Mouse (Mus musculus) left cerebral cortex, postnatal 25 days (tissue): ENCODE data around the gene Ajap1. TPM values are rescaled to one million over a fixed set of nuclear protein-coding genes. Genes with fewer than 3 reads are reported as not detected.

ENCODE experiments used
- DNase-seq, 2 experiments: peaks; one replicate each; pipeline ENCODE4 v3.0.0; 2022; ENCODE audit warnings: low spot score in 2 of 2, mixed read lengths in 1 of 2
- intact Hi-C: fragments of 180-260 bp; cut with DNase I; formaldehyde crosslinking; loops from one replicate; pipeline ENCODE4 v1.15.1; 2025
- total RNA-seq, 2 experiments: library from RNA; stranded (reverse); gene quantifications; 2 replicates each; pipeline ENCODE4 v1.2.3; 2021

Ajap1 gene
- total RNA-seq, 2 experiments from 2014 or later = 53.5 to 57.1 TPM

DNA sequence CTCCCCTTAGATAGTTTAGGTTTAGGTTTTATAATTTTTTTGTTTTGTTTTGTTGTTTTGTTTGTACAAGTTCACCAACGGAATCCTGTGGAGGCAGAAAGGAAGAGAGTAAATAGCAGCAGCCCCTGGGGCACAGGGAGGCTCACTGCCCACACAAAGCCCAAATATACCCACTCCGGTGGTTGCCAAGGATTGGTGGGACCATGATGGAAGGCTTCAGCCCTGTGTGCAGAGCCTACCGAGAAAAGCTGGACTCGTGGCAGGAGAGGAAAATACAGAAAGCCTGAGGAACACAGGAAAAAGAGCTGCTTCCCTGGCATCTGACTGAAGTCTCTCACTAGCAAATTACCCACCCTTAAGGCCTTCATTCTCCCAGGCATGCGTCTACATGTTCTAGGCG is 108.4 kb downstream of the Ajap1 start:
- DNase-seq = peak in 1 of 2 experiments; percentile 51
- intact Hi-C loops = loop anchor here (5.0 to 10.0 kb wide), 2 partner anchors 108 to 749 kb away; partner anchors contain the start of gene Ajap1

DNA sequence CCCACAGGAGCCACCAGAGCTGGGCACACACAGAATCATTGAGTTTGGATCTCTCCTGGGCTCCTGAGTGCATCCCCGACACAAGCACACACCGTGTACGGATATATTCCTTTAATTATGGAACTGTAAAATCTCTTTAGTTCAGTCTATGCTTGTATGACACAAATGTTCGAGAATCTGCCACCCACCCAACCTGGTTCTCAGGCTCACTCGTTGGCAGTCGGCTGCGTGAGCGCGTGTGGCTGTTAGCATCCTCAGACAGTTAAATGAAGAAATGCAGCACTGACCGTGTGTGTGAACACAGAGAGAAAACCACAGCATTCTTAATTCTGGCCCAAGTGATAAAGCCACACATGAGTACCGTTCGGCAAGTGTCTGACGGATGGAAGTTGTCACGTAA is 109.5 kb downstream of the Ajap1 start:
- DNase-seq = peak; percentile 68 to 89
- intact Hi-C loops = loop anchor here (5.0 to 10.0 kb wide), 2 partner anchors 109 to 748 kb away; partner anchors contain the start of gene Ajap1

DNA sequence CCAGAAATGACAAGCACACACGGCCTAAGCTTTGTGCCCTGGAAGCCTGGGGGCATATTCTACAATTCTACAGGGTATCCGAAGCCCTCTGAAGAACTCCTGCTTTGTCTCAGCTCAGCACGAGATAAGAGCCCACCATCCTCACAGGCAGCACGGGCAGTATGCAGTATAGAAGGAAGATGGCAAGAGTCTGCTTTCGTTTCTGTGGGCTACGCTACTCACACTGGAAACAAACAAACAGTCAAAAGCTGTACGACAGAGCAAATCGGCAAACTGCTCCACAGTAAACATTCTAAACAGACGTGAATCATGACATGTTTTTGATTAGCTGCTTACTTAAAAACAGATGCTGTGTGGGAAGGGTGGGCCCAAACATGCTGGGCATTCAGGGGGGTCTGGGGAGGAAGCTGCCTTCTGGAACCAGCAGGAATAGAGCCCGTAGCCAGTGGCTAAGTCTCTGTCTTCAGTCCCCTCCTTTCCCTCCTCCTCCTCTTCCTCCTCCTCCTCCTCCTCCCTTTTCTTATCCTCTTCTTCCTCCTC is 113.9 kb downstream of the Ajap1 start:
- no peak for DNase-seq
- intact Hi-C loops = no loop called here

GRCm38 (mm10) chr4:153360868-153361545 is 121.6 kb downstream of the Ajap1 start:
- DNase-seq = no peak
- intact Hi-C loops = no loop called here

DNA sequence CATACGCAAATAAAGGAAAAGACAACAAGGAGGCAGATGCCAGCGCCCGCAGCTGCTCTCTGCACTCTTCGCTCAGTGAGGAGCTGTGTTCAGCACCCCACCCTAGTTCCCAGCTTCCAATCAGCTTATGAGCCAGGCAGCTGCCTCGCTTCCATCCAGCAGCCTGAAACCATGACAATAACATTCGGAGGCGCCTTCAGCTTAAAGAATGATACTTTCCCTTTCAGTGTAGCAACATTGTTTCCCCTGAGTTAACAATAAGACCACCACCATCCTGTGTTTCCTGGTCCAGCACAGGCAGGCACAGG is 124.4 kb downstream of the Ajap1 start:
- intact Hi-C loops = no loop called here
- peak in 1 of 2 experiments; percentile 46 for DNase-seq

DNA sequence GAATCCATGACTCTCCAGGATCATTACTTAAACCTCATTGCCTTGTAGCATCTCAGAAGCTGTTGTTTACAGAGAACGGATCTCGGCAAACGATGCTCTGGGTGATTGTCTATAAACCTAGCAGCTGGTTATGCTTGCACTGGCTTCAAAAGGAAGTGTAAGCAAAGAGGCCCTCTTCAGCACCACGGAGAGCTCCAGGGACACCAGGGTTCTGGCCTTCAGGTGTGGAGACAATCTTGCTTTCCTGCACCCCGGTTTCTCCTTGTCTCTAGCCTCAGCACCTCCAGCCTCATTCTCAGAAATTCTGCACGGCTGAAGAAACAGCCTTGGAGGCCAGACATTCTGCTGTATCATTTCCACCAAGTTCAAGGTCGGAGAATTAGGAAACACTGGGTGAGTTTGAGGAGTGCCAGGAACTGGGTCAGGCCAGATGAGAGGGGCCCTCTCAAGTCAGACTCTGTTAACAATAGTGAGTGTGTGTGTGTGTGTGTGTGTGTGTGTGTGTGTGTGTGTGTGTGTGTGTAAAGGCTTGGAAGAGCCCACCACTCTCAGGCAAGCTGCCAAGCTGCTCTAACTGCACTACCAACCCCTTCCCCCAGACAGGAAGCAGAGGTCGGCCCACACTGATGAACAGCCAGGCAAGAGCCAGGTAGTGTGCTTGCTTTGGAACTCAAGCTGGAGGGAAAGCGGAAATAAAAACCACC is 124.9 kb downstream of the Ajap1 start:
- intact Hi-C loops = no loop called here

DNA sequence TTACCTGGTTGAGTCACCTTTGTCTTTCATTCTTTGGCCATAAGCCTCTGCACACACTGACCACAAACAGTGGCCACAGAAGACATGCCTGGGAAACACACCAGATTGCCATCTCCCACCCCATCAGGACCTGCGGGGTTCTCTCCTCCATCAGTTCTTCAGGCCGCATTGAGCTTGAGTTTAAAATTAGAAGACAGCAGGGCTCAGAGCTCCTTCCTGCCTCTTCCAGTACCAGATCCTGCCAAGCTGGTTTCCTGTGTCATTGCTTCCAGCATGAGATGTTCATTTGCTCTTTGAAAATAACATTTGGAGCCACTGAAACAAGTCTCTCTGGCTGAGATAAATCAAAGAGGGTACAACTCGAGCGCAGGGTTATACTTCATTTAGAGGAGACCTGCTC is 126.4 kb downstream of the Ajap1 start:
- DNase-seq = peak in 1 of 2 experiments; percentile 43

More for the DNA sequence above, 124.9 kb downstream of the Ajap1 start:
- no peak for DNase-seq

GRCm38 (mm10) chr4:153344999-153345398 is 137.6 kb downstream of the Ajap1 start:
- DNase-seq = no peak
- intact Hi-C loops = no loop called here

More for the DNA sequence above, 126.4 kb downstream of the Ajap1 start:
- intact Hi-C loops = no loop called here

- intact Hi-C loops = no loop called here
- no peak for DNase-seq
Measured at GRCm38 (mm10) chr4:153340887-153341286, 141.7 kb downstream of the Ajap1 start.

- intact Hi-C loops = no loop called here
- DNase-seq = no peak
Measured at GRCm38 (mm10) chr4:153335301-153335799, 147.3 kb downstream of the Ajap1 start.

GRCm38 (mm10) chr4:153327809-153328208 is 154.8 kb downstream of the Ajap1 start:
- intact Hi-C loops = no loop called here
- peak; percentile 32 to 80 for DNase-seq
